Mouse (Mus musculus) spleen, adult 12 weeks (tissue): ENCODE results near the gene C130073F10Rik.
"Not testable (repeated sequence)": the region's sequence is repeated elsewhere in the genome, so short reads cannot be mapped to it uniquely, and the experiment has no call there.

ENCODE experiments used
- DNase-seq: peaks from one replicate; pipeline ENCODE4 v3.0.0; 2022; ENCODE audit warnings: low spot score

C130073F10Rik gene

DNA sequence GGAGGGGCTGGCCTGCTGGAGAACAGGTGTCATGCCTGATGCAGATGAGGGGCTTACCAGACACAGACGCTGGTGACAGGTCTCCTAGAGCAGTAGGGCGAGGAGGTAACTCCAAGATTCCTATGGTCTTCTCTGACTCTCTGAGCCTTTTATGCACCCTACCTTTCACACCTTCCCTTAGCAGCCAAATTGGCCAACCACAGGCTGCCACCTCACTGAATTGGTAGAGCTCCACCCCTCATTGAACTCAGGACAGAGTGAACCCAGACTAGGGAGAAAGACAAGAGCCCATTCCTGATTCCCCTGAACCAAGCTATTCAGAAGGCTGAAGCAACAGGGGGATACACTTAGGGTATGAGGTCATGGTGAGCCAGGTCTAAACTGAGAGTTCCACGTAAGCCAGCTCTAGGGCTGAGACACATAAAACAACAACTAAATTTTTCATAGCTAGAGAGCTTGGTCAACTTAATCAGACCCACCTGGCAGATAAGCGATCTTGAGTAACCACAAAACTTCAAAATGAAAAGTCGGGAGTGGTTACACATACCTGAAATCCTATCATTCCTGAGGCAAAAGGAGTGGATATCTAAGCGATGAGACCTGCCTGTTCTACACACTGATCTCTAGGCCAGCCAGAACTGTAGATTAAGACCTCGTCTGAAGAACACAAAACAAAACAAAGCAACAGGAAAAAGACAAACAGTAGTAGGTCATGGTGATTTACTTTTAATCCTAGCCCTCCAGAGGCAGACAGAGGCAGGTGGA lies at the start of gene C130073F10Rik:
C130073F10Rik (minus strand) TSS at position 134 of the 765 bp plus-strand sequence.
- DNase-seq, result no peak

DNA sequence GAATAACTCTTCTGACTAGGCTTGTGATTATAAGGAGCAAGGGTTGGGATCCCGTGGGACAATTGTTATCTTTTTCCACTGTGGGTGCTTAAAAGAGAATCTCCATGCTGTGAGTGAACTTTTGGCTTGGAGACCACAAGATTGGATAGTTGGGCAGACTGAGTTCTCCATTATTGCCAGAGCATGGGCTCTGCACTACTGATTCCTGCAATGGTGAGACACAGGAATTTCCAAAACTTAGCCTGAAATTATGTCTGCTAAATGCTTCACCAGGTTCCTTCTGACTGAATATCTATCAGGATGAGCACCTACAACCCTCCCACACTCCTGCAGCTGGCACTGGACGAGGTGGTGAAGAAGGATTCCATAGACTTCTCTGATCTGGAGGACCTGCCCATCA lies 46.5 kb upstream of the C130073F10Rik start, which contains the start of gene Gm12794:
Gm12794 (plus strand) TSS at position 301 of the 400 bp plus-strand sequence.
- DNase-seq, result not testable (repeated sequence)

DNA sequence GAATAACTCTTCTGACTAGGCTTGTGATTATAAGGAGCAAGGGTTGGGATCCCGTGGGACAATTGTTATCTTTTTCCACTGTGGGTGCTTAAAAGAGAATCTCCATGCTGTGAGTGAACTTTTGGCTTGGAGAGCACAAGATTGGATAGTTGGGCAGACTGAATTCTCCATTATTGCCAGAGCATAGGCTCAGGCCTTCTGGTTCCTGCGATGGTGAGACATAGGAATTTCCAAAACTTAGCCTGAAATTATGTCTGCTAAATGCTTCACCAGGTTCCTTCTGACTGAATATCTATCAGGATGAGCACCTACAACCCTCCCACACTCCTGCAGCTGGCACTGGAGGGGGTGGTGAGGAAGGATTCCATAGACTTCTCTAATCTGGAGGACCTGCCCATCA lies 15.2 kb upstream of the C130073F10Rik start, which contains the start of gene Gm12800:
Gm12800 (plus strand) TSS at position 301 of the 400 bp plus-strand sequence.
- not testable (repeated sequence) for DNase-seq

DNA sequence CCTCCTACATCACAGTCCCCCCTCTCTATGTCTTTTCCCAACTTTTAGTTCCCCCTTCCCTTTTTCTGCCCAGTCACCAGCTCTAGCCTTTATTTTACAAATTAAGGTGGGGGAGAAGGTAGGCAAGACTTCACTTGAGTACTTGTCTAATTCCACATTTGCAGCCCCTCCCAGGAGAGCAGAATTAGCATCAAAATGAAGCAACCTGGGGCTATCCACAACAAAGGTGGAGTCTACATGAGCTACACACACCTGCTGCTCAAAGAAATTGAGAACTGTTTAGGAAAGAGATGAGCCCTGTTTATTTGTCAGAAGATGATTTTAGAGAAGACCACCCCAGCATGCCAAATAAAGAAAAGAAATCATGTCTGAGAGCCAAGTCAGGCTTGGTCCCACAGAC lies 4.2 kb downstream of the C130073F10Rik start:
- DNase-seq, result no peak

DNA sequence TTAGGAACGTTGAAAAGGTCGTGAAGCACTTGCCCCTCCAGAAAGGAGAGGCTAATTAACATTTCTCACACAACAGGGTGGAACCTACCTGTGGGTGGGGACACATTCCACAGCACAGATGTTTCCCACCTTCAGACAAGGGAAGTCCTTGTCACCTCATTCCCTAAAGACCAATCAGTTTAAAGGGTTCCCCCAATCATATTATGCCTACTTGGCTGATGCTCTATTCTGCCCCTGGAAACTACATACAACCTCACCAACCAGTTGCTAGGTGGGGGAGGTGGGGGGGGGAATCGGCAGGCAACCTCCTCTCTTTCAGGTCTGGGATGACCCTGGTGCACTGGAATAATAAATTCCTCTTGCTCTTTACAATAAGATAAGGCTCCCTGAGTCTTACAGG lies 9.9 kb downstream of the C130073F10Rik start:
- no peak for DNase-seq

DNA sequence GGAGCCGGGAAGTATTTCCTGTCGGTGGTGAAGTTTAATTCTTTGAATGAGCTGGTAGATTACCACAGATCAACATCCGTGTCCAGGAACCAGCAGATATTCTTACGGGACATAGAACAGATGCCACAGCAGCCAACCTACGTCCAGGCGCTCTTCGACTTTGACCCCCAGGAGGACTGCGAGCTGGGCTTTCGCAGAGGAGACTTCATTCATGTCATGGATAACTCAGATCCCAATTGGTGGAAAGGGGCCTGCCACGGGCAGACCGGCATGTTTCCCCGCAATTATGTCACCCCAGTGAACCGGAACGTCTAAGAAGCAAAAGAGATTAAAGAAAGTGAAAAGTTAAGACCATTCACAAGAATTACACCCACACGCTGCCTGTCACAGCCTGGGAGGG lies 17.9 kb downstream of the C130073F10Rik start:
- DNase-seq, result not testable (repeated sequence)

DNA sequence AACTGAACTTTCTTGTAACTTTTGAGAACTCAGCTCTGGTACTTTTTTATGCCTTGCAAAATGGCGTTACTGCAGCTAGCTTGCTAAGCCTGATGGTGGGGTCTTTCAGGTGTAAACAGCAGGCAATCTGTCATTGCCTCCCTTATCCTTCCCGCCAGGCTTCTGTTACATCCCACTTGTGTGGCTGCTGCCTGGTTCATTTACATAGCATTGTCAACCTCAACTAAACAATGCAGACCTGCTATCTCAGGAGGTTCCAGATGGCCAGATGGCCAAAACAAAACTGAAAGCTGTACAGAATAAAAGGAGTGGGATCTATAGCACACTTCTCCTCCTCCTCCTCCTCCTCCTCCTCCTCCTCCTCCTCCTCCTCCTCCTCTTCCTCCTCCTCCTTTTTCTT lies 21.6 kb downstream of the C130073F10Rik start:
- not testable (repeated sequence) for DNase-seq

DNA sequence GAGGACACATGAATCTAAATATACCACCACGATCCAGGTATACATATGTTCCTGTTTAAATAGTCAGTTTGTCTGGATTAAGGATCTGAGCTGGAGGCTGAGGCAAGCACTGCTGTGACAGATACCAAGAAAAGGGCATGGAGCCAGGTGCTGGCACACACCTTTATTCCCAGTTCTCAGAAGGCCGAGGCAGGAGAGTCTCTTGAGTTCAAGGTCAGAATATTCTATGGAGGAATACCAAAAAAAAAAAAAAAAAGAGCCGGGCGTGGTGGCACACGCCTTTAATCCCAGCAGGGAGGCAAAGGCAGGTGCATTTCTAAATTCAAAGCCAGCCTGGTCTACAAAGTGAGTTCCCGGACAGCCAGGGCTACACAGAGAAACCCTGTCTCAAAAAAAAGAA lies 31.3 kb downstream of the C130073F10Rik start:
- DNase-seq, result no peak

DNA sequence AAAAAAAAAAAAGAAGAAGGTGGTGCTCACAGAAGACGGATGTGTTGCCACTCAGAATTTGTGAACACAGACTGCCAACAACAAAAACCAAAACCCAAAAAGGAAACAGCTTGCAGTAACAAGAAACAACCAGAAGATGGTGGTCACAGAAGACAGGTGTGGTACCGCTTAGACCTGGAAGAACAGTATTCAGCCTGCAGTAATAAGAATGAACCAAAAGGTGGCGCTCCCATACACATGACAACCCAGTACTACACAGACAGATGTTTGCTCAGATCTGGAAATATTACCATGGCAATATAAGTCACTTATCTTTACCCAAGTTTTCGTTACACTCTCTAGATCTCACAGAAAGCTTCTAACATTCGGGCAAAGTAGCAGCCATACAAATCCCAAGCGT lies 32.7 kb downstream of the C130073F10Rik start:
- DNase-seq, result no peak

DNA sequence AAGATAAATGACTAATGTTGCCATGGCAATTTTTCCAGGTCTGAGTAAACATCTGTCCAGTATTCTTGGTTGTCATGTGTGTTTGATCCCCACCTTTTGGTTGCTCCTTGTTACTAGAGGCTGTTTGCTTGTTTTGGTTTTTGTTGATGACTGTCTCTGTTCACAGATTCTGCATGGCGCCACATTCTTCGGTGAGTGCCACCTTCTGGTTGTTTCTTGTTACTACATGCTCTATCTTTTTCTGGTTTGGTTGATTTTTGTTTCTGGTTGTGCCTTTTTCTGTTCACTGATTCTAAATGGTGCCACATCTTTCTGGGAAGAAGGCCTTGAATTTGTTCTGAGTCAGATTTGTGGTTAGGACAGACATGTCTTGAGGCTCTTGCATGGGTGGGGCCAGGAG lies 42.7 kb downstream of the C130073F10Rik start:
- no peak for DNase-seq

DNA sequence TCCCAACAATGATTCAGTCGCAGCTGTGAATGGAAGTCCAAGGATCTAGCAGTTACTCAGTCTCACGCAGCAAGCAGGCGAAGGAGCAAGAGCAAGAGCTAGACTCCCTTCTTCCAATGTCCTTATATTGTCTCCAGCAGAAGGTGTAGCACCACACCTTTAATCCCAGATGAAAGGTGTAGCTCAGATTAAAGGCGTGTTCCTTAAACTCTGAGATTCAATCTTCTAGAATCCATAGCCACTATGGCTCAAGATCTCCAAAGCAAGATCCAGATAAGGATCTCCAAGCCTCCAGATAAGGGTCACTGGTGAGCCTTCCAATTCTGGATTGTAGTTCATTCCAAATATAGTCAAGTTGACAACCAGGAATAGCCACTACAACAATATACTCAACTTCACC lies 49.7 kb downstream of the C130073F10Rik start, which contains the start of gene B020004J07Rik:
B020004J07Rik (minus strand) TSS at position 101 of the 400 bp plus-strand sequence.
- not testable (repeated sequence) for DNase-seq
